Mouse (Mus musculus) left cerebral cortex, postnatal 36 days (tissue): ENCODE results near the gene Miox. TPM values are rescaled to one million over a fixed set of nuclear protein-coding genes. Genes with fewer than 3 reads are reported as not detected.

Source experiments
- DNase-seq, 2 experiments: peaks; one replicate each; pipeline ENCODE4 v3.0.0; 2021 to 2022; ENCODE audit warnings: low spot score in 2 of 2, mixed read lengths in 1 of 2
- intact Hi-C: fragments of 180-260 bp; cut with DNase I; formaldehyde crosslinking; loops from one replicate; pipeline ENCODE4 v1.15.1; 2025
- microRNA-seq: library from miRNA; unstranded; fragments of <30 nt; microRNA quantifications from one replicate; pipeline ENCODE4 v1.2.0, GENCODE M21; 2022
- total RNA-seq, 2 experiments: library from RNA; stranded (reverse); gene quantifications; 2 replicates each; pipeline ENCODE4 v1.2.3; 2021

The Miox gene
- total RNA-seq, 2 experiments from 2014 or later = not detected

- no peak for DNase-seq
- intact Hi-C loops = no loop called here
These were observed 50.4 kb downstream of the Miox start, which contains the start of gene Klhdc7b for GRCm38 (mm10) chr15:89384617-89385016. TSS of gene Klhdc7b (plus strand) at chr15:89384917.

Small RNA genes lying within 50 kb of the gene (microRNA-seq; reads per million reads assigned to microRNA genes)
- 3.8 reads per million, percentile 10 among the genes with 10 or more reads in this experiment for gene Mir6959

Other genes starting within 250 kb of the Miox start
- gene Selenoo, start 245.3 kb upstream of the Miox start, total RNA-seq = 10 to 100 TPM; 22.6 to 23.1 TPM
- gene Tubgcp6, start 211.3 kb upstream of the Miox start, total RNA-seq = 10 to 100 TPM; 29.6 to 30.6 TPM
- 10 to 100 TPM; 12.8 to 16.8 TPM for gene Hdac10, start 205.7 kb upstream of the Miox start, total RNA-seq
- 10 to 100 TPM in 1 of 2 experiments, 1 to 10 TPM in 1; 6.1 to 11.1 TPM for gene Mapk12, start 193.7 kb upstream of the Miox start, total RNA-seq
- gene Mapk11, start 184.8 kb upstream of the Miox start, total RNA-seq = 10 to 100 TPM; 45.3 to 54.5 TPM
- 10 to 100 TPM; 42.2 to 54.0 TPM for gene Plxnb2, start 153.6 kb upstream of the Miox start, total RNA-seq
- gene Dennd6b, start 137.9 kb upstream of the Miox start, total RNA-seq = 10 to 100 TPM; 39.9 to 52.2 TPM
- 100 to 1,000 TPM; 162 to 167 TPM for gene Ppp6r2, start 122.8 kb upstream of the Miox start, total RNA-seq
- 100 to 1,000 TPM; 241 to 247 TPM for gene Sbf1, start 19.1 kb upstream of the Miox start, total RNA-seq
- gene Adm2, start 11.7 kb upstream of the Miox start, total RNA-seq = not detected
- 10 to 100 TPM; 16.9 to 18.5 TPM for gene Lmf2, start 21.3 kb downstream of the Miox start, total RNA-seq
- 100 to 1,000 TPM in 1 of 2 experiments, 10 to 100 TPM in 1; 89.8 to 109 TPM for gene Ncaph2, start 21.3 kb downstream of the Miox start, total RNA-seq
- gene Sco2, start 39.4 kb downstream of the Miox start, total RNA-seq = 10 to 100 TPM; 24.0 to 32.2 TPM
- 1 to 10 TPM; 1.2 to 1.5 TPM for gene Tymp, start 42.6 kb downstream of the Miox start, total RNA-seq
- gene Odf3b, start 44.9 kb downstream of the Miox start, total RNA-seq = 1 to 10 TPM in 1 of 2 experiments, under 1 TPM in 1; 0.66 to 1.9 TPM
- under 1 TPM; 0.39 to 0.41 TPM for gene Klhdc7b, start 50.5 kb downstream of the Miox start, total RNA-seq
- gene Syce3, start 76.1 kb downstream of the Miox start, total RNA-seq = not detected
- gene Cpt1b, start 91.5 kb downstream of the Miox start, total RNA-seq = 1 to 10 TPM in 1 of 2 experiments, not detected in 1; 3.6 TPM
- gene C730034F03Rik, start 95.2 kb downstream of the Miox start, total RNA-seq = 1 to 10 TPM; 1.7 to 4.1 TPM
- under 1 TPM in 1 of 2 experiments, not detected in 1; 0.72 TPM for gene Gm44502, start 95.3 kb downstream of the Miox start, total RNA-seq
- gene Chkb, start 95.5 kb downstream of the Miox start, total RNA-seq = 10 to 100 TPM; 41.0 to 41.2 TPM
- 100 to 1,000 TPM; 221 to 233 TPM for gene Mapk8ip2, start 119.5 kb downstream of the Miox start, total RNA-seq
- gene Arsa, start 143.0 kb downstream of the Miox start, total RNA-seq = 10 to 100 TPM; 31.7 to 36.1 TPM
- 100 to 1,000 TPM; 196 to 229 TPM for gene Shank3, start 165.2 kb downstream of the Miox start, total RNA-seq
- 1 to 10 TPM in 1 of 2 experiments, under 1 TPM in 1; 0.91 to 2.3 TPM for gene Acr, start 233.9 kb downstream of the Miox start, total RNA-seq